Mouse (Mus musculus): ENCODE measurements at regions not wholly inside any gene's neighbourhood (a gene's known extent, or its start where the extent isn't known, plus 50 kb on each side); places are given as distances from the start of the nearest gene placed in this dataset.
A peak's percentile ranks its signal among the peaks of the same experiment; 100 is the strongest.

DNA sequence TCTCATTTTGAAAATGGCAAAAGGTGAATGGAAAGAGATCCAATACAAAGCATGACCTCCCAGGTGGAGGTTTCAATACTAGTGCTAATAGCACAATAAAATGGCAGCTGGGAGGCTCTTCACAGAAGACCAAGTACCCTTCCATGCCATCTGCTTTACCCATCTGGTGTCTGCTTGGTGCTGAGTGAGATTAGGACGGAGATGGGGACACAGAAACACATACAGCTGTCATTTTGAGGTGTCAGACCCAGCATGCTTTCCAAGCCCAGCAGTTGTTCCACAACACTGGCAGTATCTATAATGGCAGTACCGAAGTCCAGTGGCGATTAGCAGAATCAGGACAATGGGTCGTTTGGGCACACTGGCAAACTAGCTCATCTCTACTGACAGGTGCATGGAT is 118.9 kb upstream of the 1700064H15Rik start:
- no peak for DNase-seq (ENCODE audit: low read depth, low spot score)

- DNase-seq (ENCODE audit: low read depth, low spot score): no peak
Observed at GRCm38 (mm10) chr3:19751946-19752345, 123.5 kb upstream of the 1700064H15Rik start.

DNA sequence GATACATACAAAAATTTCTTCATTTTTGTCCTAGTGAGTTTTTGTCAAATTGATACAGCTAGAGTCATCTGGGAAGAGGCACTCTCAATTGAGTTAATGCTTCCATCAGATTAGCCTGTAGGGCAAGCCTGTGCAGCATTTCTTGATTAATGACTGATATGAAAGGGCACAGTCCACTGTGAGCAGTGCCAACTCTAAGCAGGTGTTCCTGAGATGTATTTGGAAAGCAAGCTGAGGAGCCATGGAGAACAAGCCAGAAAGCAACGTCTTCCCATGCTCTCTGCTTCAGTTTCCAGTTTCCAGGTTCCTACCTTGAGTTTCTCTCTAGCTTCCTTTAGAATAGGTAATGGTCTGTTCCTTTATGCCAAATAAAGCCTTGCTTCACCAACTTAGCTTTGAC is 125.5 kb upstream of the 1700064H15Rik start:
- DNase-seq (ENCODE audit: low read depth, low spot score): no peak

DNA sequence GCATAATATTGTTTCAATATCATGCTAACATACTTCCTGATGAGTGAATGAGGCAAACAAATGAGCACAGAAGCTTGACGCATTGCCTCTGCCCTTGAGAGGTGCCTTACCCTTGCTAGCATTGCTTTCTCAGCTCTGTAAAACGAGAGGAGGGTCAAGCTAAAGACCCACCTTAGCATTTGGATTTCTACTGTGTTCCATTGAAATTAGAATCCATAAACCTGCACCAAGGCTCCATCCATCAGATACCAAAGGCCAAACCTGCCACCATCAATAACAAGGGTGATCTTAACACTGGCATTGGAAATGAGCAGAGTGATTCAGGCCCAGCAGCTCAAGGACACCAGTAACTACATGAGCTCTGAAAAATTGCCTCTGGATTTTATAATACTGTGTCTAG is 126.2 kb upstream of the 1700064H15Rik start:
- no peak for DNase-seq (ENCODE audit: low read depth, low spot score)

DNA sequence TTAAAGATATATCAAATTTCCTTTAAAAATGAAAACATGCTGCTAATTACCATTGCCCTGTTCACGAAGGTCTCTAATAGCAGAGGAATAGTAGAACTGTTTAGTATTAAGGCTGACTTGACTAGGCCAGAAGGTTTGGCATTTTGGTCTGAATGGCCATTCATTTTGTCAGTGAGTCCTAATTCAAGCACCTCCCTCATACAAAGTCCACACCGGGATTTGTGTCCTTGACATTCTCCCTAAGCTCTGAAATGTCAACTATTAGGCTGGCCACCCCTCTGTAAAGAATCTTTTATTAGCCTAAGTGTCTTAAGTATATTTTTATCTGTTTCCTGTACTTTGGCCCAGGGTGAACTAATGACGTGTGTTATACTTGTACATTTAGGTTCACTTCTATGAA is 126.7 kb upstream of the 1700064H15Rik start:
- DNase-seq (ENCODE audit: low read depth, low spot score): no peak

DNA sequence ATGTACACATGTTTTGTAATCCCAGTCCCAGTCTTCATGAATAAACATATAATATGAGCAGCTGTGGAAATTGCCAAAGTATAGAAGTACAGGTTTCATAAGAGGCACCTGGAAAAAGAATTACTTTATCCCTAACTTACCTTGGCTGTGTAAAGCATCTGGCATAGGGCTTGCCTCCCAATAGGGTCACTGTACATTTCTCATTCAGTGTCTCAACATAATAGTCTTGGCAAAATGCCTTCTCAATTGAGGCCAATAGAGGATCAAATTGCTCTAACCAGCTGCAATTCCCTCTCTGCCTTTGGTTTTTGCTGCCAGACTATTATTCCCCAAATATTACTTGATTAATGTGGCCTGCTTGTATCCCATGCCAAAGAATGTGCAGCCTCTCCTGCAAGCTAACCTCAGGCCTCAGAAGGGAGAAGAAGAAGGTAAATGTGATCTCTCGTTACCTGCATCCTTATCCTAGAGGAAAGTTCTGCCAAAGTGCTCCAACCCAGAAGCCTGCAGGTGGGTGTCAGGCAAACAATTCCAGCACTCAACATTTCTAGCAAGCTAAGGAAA is 158.2 kb upstream of the Cp start:
- DNase-seq (ENCODE audit: low read depth, low spot score): no peak

DNA sequence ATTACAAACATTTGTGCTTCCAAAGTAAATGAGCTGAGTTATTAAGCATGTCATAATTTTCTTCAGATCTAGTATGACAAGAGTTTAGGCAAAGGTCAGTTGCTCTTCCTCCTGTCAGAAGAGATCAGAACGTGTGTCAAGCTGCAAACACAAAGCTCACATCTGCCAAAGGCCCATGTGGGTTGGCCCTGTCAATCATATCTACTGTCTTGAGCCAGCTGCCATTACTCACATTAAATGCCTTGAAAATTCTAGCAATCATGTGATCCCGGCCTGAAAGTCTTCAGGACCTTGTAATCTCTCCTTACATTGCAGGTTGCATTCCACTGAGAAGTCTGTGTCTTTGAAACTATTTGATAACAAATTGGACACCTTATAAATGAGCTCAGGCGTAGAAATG is 146.8 kb upstream of the Cp start:
- DNase-seq (ENCODE audit: low read depth, low spot score): no peak

DNA sequence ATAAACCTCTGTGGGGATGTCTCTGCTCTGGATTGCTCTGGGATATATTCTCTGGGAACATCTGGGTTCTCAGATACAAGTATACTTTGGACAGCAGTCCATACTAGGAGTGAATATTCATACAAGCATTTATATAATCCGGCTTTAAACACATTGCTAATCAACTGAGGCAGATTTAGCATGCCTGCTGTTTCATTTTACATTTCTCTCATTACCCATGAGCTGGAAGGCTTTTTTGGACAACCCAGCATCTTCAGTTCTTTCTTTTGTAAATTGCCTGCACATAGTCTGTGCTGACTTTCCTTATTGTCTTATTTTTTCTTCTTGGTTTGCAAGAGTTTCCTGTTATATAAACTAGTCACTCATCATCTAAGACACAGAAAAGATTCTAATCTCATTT is 131.9 kb upstream of the Cp start:
- DNase-seq (ENCODE audit: low read depth, low spot score): no peak

GRCm38 (mm10) chr3:19828518-19829246 is 128.2 kb upstream of the Cp start:
- DNase-seq (ENCODE audit: low read depth, low spot score): no peak

DNA sequence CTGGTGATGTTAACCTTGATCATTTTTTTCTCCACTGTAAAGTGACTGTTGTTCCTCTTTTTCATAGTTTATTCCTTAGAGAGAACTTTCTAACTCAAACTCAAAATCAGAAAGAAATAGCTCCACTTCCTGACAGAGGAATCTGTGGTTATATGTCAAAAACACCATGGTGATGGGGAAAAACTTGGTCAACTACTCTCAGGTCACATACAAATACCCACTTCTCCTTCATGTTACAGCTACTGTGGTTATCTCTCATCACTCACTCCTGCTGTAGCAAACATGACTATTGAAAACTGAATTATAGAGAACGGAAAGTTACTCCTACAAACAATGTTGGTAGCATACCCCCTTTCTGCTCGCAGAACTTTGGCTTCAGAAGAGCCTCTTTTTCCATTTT is 127.1 kb upstream of the Cp start:
- DNase-seq (ENCODE audit: low read depth, low spot score): no peak

GRCm38 (mm10) chr3:19848031-19848735 is 108.7 kb upstream of the Cp start:
- DNase-seq (ENCODE audit: low read depth, low spot score): no peak

DNA sequence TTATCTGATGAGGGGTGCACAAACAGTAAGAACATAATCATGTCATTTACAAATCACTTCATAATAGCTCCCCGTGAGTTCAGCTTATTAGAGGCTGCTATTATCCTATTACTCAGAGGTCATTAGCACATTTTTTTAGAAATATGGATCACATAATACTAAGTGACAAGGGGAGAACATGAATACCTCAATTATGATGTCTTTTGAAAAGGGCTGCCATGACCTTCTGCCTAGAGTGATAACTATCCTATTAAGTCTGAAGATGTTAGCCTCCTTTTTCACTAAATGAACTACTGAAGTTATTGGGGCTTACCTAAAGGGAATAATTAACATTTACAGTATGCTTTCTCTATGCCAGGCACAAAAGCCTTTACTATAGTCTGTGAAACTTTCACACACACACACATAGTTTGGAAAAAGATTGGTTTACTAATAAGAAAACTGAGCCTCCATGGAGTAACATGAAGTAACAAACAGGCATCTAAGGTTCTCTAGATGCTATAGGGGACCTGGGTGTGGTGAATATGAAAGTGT is 108.1 kb upstream of the Cp start:
- no peak for DNase-seq (ENCODE audit: low read depth, low spot score)

DNA sequence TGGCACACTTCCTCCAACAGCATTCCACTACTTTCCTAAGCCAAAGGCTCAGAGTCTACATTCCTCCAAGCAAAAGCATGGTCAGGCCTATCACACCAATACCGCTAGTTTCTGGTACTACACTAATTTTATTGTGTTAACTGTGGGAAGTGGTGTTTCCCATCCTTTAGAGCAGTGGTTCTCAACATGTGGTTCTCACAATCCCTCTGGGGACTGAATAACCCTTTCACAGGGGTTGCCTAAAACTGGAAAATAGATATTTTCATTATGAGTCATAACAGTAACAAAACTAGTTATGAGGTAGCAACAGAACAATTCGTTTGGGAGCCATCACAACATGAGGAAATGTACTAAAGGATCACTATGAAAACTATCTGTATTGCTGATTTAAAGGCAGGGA is 74.2 kb upstream of the Cp start:
- no peak for DNase-seq (ENCODE audit: low read depth, low spot score)

DNA sequence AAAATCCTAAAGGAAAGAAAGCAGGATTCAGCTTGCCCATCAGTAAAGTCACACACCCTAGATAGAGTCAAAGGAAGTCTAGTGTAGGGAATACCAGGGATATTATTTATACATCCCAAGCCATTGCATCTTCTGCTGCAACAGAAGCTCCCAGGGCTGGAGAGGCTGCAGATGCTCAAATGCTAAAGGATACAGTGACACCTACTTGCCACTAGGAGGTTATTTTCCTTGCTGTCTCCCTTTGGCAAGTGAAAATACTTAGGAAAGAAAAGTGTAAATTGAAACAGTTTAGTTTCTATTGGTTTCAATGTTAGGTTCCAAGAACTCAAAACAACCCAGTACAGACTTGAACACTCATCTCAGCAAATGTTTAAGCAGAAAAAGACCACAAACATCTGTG is 68.4 kb upstream of the Cp start:
- no peak for DNase-seq (ENCODE audit: low read depth, low spot score)

DNA sequence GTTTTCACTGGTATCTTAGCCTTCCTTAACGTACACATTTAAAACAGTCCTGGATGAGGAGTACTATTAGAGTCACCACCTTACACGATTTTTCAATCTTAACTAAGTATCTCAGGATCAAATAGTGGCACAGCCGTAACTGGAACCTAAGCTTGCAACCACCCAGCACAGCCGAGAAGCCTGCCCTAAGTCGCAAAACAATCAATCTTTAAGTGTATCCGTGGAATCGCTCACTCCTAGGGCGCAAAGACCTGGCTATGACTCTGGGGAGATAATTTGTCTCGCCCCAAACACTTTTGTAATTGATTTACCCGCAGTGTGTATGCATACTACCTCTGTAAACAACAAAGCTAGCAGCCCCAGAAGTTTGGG is 62.6 kb upstream of the Cp start:
- DNase-seq (ENCODE audit: low read depth, low spot score): no peak

- DNase-seq (ENCODE audit: low read depth, low spot score): peak; percentile 84
Observed at GRCm38 (mm10) chr3:19894630-19895578, 62.0 kb upstream of the Cp start.

GRCm38 (mm10) chr3:19895755-19896154 is 61.1 kb upstream of the Cp start:
- DNase-seq (ENCODE audit: low read depth, low spot score): no peak

GRCm38 (mm10) chr3:19897140-19897539 is 59.7 kb upstream of the Cp start:
- DNase-seq (ENCODE audit: low read depth, low spot score): no peak

- no peak for DNase-seq (ENCODE audit: low read depth, low spot score)
Observed at GRCm38 (mm10) chr3:19902226-19902625, 54.6 kb upstream of the Cp start.

DNA sequence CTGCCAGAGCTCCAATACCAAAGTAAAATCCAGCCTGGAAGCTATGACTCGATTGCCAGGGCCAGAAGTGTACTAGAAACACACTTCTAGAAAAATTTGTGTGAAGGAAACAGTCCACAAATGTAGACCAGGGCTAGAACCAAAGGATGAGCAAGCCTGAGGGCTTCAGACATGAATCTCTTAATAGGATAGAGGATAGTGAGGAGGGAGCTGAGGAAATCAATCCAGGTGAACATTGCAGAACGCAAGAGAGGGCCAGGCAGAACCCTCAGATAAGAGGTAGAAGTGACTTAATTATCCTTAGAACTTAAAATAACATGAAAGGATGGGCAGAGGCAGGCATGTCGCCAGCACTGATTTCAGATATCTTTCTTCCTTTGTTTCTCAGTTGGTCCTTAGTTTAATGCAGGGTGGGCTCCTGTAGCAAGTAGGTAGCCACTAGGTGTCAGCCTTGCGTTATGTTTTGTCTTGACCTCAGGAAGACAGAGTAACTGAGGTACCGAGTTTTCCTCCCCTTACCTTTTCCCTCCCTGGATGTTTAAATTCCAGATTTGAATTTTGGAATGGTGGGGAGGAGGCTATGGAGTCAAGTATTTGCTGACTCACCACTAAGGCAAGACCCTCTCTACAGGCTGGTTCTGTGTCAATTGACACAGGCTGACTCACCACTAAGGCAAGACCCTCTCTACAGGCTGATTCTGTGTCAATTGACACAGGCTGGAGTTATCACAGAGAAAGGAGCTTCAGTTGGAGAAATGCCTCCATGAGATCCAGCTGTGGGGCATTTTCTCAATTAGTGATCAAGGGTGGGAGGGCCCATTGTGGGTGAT is 52.2 kb upstream of the Cp start:
- no peak for DNase-seq (ENCODE audit: low read depth, low spot score)

Data from WW6 (cell line).